Mouse (Mus musculus) kidney, adult 18-20 months (tissue): ENCODE measurements at regions not wholly inside any gene's neighbourhood (a gene's known extent, or its start where the extent isn't known, plus 50 kb on each side); places are given as distances from the start of the nearest gene placed in this dataset.
A peak's percentile ranks its signal among the peaks of the same experiment; 100 is the strongest.

ENCODE experiments used
- DNase-seq: peaks from one replicate; pipeline ENCODE4 v3.0.0; 2021

GRCm38 (mm10) chr11:84760622-84761196 lies 58.6 kb downstream of the Mrm1 start:
- no peak for DNase-seq

DNA sequence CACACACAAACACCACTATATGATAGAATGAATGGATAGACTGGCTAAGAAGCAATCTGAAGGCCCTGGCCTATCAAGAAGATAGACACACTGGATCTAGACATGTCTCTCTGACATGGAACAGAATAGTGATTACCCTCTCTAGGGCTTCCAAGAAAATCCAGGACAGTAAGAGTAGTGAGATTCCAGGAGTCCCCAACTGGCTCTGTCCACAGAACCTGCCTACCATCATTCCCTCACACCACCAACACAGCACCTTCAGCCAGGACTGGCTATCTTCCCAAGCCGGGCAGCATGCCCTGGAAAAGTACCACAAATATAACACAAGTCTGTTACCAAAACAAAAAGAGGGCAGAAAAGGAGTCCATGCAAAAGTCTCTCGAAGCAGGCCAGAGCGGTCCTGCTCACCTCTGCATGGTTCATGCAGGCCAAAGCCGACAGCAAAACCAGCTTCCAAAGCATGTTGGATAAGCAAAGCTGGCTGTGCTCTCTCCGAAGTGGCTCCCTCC lies 59.8 kb downstream of the Mrm1 start:
- DNase-seq: peak; percentile 44

- no peak for DNase-seq
Observed at GRCm38 (mm10) chr11:84752007-84752406, 67.3 kb downstream of the Mrm1 start.

GRCm38 (mm10) chr11:84749490-84750349 lies 69.6 kb downstream of the Mrm1 start:
- DNase-seq: no peak

- peak; percentile 21 for DNase-seq
Observed at GRCm38 (mm10) chr11:84738769-84739589, 80.3 kb downstream of the Mrm1 start.

DNA sequence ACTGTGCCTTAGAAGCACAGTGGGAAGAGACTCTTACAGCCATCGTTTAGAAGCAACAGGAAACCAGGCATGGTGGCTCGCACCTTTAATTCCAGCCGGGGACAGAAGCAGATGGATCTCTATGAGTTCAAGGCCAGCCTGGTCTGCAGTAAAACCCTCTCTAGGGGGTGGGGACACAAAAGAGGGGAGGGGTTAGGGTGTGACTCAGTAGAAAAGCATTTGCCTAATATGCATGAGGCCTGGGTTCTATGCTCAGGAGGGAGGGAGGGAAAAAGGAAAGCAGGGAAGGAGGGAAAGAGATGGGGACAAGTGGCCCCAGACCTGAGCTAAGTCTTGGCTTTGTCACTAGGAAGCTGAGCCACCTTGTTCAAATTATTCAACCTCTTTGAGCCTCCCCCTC lies 81.2 kb downstream of the Mrm1 start:
- DNase-seq: no peak

GRCm38 (mm10) chr11:84731890-84732289 lies 87.4 kb downstream of the Mrm1 start:
- no peak for DNase-seq

DNA sequence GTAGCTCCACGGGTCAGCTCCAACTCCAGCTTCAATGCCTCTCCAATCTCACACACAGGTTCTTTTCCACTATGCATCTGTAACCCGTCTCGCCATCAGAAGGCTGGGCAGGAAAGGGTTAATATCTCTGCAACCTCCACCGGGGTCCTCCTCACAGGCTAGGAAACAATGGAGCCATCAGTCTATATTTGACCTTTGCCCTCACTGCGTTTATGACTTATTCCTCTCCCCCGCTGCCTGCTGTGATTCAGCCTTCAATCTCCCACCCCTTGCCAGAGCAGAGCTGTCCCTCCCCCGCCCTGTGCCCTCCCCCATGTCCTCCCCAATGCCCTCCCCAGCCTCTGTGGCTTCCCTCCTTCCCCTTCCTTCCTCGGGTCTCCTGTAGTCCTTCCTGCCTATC lies 89.1 kb downstream of the Mrm1 start:
- no peak for DNase-seq

DNA sequence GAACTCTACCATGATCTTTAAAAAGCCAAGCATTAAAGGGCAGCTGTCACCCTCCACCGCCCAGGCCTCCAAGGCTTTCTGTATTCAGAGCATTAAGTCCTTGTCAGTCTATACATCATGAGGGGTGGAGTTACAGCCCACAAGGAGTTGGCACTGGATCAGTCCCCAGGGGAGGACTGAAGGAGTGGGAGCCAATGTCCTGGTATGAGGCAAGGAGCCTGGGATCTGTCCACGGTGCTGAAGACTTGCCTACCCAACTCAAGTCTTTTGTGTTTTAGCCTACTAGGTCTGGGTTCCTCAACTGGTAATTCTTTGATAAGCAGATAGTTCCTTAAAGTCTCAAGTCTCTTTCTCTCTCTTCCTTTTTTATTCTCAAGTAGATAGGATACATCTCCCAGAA lies 90.1 kb downstream of the Mrm1 start:
- peak; percentile 43 for DNase-seq

- DNase-seq: no peak
Observed at GRCm38 (mm10) chr11:84725936-84726613, 93.2 kb downstream of the Mrm1 start.

DNA sequence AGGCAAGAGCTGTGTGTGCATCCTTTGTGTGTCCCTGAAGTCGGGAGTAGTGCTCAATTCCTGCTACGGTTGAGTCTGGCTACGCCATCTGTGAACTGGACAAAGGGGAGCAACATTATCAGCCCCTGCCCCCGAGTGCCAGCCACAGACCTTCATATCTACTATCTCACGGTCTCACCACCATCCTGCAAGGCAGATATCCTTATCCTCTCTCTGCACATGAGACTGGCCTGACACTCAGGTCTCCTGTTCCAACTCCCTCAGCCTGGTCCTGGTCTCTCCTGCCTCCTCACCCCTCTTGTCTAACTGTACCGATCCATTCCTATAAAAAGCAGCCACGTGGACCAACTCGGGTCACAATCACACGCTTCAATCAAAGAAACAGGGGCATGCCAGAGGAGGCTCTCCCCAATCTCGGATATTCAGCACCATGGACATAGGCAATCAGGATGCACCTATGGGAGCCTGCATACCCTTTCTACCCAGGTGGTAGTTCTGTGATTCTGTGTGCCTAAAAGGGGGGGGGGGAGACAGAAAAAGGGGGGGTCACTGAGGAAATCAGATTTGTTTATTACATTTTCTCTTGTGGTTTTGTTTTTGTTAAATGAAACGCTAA lies 94.0 kb downstream of the Mrm1 start:
- DNase-seq: no peak

DNA sequence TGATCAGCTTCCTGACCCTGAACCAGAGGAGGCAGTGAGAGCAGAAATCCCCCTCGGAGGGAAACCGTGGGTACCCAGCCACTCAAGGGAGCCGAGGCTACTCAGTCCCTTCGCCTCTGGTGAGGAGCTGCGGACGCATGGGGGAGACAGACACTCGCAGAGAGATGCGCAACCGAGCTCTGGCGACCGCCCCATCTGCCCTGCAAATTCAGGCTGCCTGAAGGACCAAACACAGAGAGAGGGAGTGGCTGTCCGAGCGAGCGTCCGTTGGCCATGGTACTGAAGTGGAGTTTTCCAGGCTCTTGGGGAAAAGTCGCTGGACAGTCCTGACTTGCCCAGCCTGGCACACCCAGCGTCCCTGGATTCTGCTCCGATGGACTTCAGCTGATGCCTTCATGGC lies 95.2 kb downstream of the Mrm1 start:
- no peak for DNase-seq

DNA sequence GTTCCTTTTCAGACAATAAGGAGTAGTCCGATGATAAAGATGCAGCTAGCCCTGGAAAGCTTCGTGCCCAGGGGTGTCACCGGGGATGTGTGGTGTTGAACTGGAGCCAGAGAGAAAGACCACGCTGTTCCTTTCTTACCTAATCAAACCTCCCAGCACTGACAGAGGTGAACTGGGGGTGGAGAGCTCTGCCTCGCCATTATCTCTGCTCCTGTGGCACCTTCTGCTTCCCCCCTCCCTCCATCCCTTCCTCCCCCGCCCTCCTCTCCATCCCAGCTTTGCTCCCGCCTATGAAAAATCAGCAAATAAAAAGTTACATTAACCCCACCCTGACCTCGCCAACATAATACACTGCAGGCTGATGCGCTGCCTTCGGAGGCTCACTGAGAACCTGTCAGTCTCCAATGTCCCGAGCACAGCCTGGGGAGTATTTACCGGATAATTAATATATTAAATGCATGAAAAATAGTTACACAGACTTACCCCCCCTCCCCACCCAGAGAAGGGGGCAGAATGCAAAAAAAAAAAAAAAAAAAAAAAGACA lies 96.6 kb downstream of the Mrm1 start:
- DNase-seq: no peak

DNA sequence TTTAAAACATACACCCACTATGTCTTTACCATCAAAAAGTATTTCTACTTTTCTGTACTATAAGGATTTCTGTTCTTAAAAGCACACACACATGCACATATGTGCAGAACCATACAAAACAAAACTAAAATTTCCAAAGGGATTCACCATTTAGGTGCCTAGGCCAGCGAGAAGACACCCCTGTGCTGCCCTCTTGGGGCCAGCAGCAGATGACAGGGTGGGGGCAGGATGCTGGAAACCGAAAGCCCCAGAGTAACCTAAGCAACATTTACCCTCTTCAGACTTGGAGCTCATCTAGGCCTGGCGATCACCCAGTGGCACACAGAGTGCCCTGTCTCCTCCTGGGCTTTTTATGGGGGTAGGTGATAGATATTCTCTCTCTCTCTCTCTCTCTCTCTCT lies 97.3 kb downstream of the Mrm1 start:
- no peak for DNase-seq

DNA sequence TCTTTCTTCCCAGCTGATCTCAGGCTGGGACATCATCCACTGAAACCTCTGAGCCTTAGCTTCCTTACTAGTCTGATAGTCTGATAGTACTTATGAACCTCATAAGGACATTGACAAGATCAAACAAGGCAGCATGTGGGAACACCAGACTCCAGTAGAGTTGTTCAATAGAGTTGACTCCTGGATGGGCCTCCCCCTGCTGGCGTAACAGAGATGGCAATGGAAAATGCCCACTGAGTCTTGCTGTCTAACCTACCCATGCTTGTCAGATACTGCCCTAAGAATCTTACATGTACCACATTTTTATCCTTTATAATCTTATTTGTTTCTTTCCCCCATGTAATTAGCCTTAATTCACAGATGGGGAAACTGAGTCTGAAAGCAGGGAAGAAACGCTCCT lies 98.2 kb downstream of the Mrm1 start:
- DNase-seq: no peak

GRCm38 (mm10) chr11:84719781-84720180 lies 99.5 kb downstream of the Mrm1 start:
- DNase-seq: no peak

DNA sequence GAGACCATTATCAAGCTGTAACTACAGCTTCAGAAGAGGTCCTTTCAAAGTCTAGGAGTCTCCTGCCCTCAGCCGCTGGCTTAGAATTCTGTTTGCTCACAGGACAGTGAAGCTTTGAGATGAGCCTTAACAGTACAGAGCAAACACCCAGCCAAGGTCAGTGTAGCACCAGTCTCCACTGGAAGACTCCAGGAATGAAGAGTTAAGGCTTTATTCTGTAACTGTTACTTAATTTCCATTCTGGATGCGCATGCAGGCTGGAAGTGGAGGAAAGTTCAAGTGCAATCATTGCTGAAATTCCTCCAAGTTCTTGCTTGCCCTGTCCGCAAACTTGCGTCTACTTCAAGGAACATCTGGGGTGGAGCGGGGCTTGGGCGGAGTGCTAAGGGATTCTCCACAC lies 106.6 kb downstream of the Mrm1 start:
- no peak for DNase-seq

GRCm38 (mm10) chr11:84711886-84712285 lies 107.4 kb downstream of the Mrm1 start:
- DNase-seq: no peak

DNA sequence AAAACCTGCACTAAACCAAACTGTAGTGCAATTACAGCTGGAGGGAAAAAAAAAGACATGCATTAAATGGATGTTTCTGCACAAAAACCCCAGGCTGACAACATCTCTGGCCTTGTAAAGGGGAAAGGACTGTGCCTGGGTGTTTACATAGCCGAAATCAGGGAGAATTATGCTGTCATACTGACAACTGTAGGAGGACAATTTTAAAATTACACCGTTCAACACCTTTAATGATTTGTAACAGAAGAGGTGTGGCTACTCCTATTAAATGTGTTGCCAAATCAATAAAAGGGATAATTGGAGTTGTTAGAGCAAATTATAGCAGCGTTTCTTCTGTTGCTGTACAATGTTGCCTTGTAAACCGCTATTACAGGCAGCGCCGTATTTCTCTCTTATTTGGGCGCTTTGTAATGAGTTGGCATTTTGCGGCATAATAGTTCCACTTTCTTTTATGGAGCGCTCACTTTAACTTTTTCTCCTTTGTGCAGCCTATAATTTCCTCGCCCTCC lies 111.0 kb downstream of the Mrm1 start:
- DNase-seq: no peak

DNA sequence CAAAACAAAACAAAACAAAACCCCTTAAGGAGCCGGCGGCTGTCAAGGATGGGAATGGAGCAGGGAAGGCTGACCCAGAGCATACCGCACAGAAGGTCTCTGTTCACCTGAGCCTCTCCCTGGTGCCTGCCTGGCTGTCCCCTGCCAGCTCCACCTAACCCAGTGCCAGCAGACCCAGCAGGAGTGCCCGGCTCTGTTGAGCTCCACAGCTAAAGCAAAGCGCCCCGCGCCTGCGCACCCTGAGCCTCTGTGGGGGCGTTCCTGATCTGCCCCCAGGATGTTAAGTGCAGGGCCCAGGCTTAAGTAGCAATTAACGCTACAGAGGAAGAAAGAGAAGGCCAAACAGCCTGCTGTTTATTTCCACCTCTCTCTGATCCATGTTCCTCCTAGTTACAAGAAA lies 111.5 kb downstream of the Mrm1 start:
- DNase-seq: no peak

- DNase-seq: no peak
Observed at GRCm38 (mm10) chr11:84706692-84707091, 112.6 kb downstream of the Mrm1 start.
